8 mouse cellular contexts compared by ENCODE assay signal in genomic region chrX:163909381-163909780, GRCm38 (mm10). TPM values are rescaled to one million over a fixed set of nuclear protein-coding genes. Genes with fewer than 3 reads are reported as not detected.
DNase-seq lines count a peak whose midpoint lies in the region; ATAC-seq and TF ChIP-seq lines count a peak whose summit lies in the region.

No protein-coding gene starts in this region.

- ATAC-seq in Patski = peak; percentile 40
- ATAC-seq in heart, embryonic 11.5 days (replicated peaks; ENCODE audit: insufficient number of reproducible peaks, low FRiP score, low TSS enrichment) = peak; percentile 46; the same call in 1 of the 2 replicates
- peak; percentile 63 for ATAC-seq in kidney, embryonic 15.5 days (replicated peaks; ENCODE audit: low FRiP score)
- peak; percentile 62 for ATAC-seq in neural tube, embryonic 13.5 days (ENCODE audit: low read depth)

- peak; percentile 54 for DNase-seq in B cell, adult 2 months
- DNase-seq in Patski (ENCODE audit: low read depth, low spot score) = no peak
- peak; percentile 56 for DNase-seq in embryo, embryonic 11 days
- peak; percentile 25 to 33 for DNase-seq in lung, adult 18-20 months
- peak; percentile 24 for DNase-seq in yolk sac, embryonic 10.5 days (ENCODE audit: low spot score)

- CTCF ChIA-PET in Patski (lab: Charles Lee) = no interaction called here

- H3K27me3 ChIP-seq in Patski = peaks cover 16% of the 10 kb centered on the region
- no peaks in the 10 kb centered on the region for H3K27me3 ChIP-seq in heart, embryonic 11.5 days (ENCODE audit: control insufficient read depth, insufficient read depth, low read length)
- peaks cover 13% of the 10 kb centered on the region; the same call in 1 of the 2 replicates for H3K27me3 ChIP-seq in kidney, embryonic 15.5 days
- no peaks in the 10 kb centered on the region for H3K27me3 ChIP-seq in neural tube, embryonic 13.5 days

- no peaks in the 10 kb centered on the region for H3K36me3 ChIP-seq in heart, embryonic 11.5 days (ENCODE audit: control insufficient read depth, insufficient read depth, low read length)
- H3K36me3 ChIP-seq in kidney, embryonic 15.5 days = no peaks in the 10 kb centered on the region
- H3K36me3 ChIP-seq in neural tube, embryonic 13.5 days = no peaks in the 10 kb centered on the region

- peak overlapping the region; percentile 63 for H3K4me2 ChIP-seq in heart, embryonic 11.5 days
- H3K4me2 ChIP-seq in kidney, embryonic 15.5 days = peak overlapping the region; percentile 59
- H3K4me2 ChIP-seq in neural tube, embryonic 13.5 days = peak overlapping the region; percentile 57

- H3K4me3 ChIP-seq in heart, embryonic 11.5 days (ENCODE audit: low read depth, low read length) = peak overlapping the region; percentile 65
- H3K4me3 ChIP-seq in kidney, embryonic 15.5 days (replicated peaks) = peak overlapping the region; percentile 66
- peak overlapping the region; percentile 62 for H3K4me3 ChIP-seq in neural tube, embryonic 13.5 days

- TF ChIP-seq CTCF in Patski (IDR thresholded peaks at IDR 0.05) = no peak

- H3K4me1 ChIP-seq in heart, embryonic 11.5 days (ENCODE audit: control insufficient read depth, insufficient read depth, low read length) = no peaks in the 10 kb centered on the region
- H3K4me1 ChIP-seq in kidney, embryonic 15.5 days = no peaks in the 10 kb centered on the region
- no peaks in the 10 kb centered on the region for H3K4me1 ChIP-seq in neural tube, embryonic 13.5 days (replicated peaks)

- 20% methylated on average over 31 of the region's 34 CpGs for WGBS in heart, embryonic 11.5 days (ENCODE audit: insufficient replicate concordance)
- WGBS in kidney, embryonic 15.5 days = 17% methylated on average over 34 of the region's 34 CpGs
- 13% methylated on average over 32 of the region's 34 CpGs for WGBS in neural tube, embryonic 13.5 days

- H3K9ac ChIP-seq in heart, embryonic 11.5 days (ENCODE audit: low read depth, low read length) = peak overlapping the region; percentile 70
- H3K9ac ChIP-seq in kidney, embryonic 15.5 days = peak overlapping the region; percentile 49
- H3K9ac ChIP-seq in neural tube, embryonic 13.5 days = peak overlapping the region; percentile 74

- in situ Hi-C loops in Patski (cut with MboI; ENCODE audit: low pct_unique_long_range_greater_than_20kb) = loop anchor here (25.0 kb wide), 1 partner anchor 747 kb away; no protein-coding TSS in a partner anchor

- peak overlapping the region; percentile 64 for H3K27ac ChIP-seq in heart, embryonic 11.5 days (ENCODE audit: low read depth, low read length)
- H3K27ac ChIP-seq in kidney, embryonic 15.5 days = peak overlapping the region; percentile 76
- H3K27ac ChIP-seq in neural tube, embryonic 13.5 days (replicated peaks) = peak overlapping the region; percentile 91

- POLR2A ChIA-PET in Patski (lab: Charles Lee) = no interaction called here

- no peaks in the 10 kb centered on the region for H3K9me3 ChIP-seq in heart, embryonic 11.5 days (replicated peaks; ENCODE audit: control insufficient read depth, low read length)
- H3K9me3 ChIP-seq in kidney, embryonic 15.5 days (replicated peaks) = no peaks in the 10 kb centered on the region; the same call in 1 of the 2 replicates
- H3K9me3 ChIP-seq in neural tube, embryonic 13.5 days = no peaks in the 10 kb centered on the region

RNA-seq across cellular contexts. Expression of gene Ap1s2, which starts 0.6 kb away (rescaled TPM):
- 12.3 TPM for polyA plus RNA-seq in Patski (2021)
- polyA plus RNA-seq in heart, embryonic 11.5 days (2014; fragmentation: Nextera tagmentation; extraction: Ambion mirVana) = 20.1 and 26.0 TPM in 2 replicates
- 21.8 and 22.5 TPM in 2 replicates for polyA plus RNA-seq in kidney, embryonic 15.5 days (2015; fragmentation: Nextera tagmentation; extraction: Ambion mirVana)
- 89.9 and 90.3 TPM in 2 replicates for polyA plus RNA-seq in neural tube, embryonic 13.5 days (2015; fragmentation: Nextera tagmentation; extraction: Ambion mirVana)

RNA-seq across cellular contexts. Expression of gene Zrsr2, which starts 49.1 kb away (rescaled TPM):
- polyA plus RNA-seq in Patski (2021) = 42.8 TPM
- 35.3 and 37.3 TPM in 2 replicates for polyA plus RNA-seq in heart, embryonic 11.5 days (2014; fragmentation: Nextera tagmentation; extraction: Ambion mirVana)
- polyA plus RNA-seq in kidney, embryonic 15.5 days (2015; fragmentation: Nextera tagmentation; extraction: Ambion mirVana) = 60.8 and 69.8 TPM in 2 replicates
- polyA plus RNA-seq in neural tube, embryonic 13.5 days (2015; fragmentation: Nextera tagmentation; extraction: Ambion mirVana) = 58.5 and 61.6 TPM in 2 replicates
